Mouse (Mus musculus): ENCODE results near the gene Hist2h2aa2.
A peak's percentile ranks its signal among the peaks of the same experiment; 100 is the strongest.

Hist2h2aa2 gene

DNA sequence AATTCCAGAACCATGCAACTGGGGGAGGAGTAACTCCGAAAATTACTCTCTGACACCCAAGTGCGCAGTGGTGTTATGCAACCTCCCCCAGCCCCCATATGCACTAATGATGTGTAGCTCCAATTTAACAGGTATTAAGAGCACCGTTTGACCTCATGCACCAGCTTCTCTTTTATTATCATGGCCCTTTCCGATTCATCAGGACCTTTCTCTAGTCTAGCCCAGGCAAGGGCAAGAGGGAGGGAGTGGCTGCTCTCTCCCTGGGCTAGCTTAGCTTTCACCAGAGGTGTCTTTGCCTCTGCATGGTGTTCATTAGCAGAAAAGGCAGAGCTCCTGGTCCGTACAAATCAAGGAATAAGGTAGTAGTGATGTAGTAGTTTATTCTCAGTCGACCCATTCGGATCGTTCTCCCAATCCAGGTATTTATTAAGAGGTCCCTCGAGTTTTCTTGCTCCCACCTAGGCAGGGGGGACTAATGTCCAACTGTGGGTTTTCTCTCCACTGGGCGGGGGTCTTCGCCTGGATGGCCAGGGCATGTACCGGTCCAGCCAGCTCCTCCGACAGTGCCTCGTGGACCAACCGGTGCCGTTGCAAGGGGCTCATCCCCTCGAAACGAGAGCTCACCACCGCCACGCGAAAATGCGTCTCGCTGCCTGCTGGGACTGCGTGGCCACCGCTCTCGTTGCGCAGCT, 43.5 kb downstream of the Hist2h2aa2 start:
- DNase-seq = no peak

DNA sequence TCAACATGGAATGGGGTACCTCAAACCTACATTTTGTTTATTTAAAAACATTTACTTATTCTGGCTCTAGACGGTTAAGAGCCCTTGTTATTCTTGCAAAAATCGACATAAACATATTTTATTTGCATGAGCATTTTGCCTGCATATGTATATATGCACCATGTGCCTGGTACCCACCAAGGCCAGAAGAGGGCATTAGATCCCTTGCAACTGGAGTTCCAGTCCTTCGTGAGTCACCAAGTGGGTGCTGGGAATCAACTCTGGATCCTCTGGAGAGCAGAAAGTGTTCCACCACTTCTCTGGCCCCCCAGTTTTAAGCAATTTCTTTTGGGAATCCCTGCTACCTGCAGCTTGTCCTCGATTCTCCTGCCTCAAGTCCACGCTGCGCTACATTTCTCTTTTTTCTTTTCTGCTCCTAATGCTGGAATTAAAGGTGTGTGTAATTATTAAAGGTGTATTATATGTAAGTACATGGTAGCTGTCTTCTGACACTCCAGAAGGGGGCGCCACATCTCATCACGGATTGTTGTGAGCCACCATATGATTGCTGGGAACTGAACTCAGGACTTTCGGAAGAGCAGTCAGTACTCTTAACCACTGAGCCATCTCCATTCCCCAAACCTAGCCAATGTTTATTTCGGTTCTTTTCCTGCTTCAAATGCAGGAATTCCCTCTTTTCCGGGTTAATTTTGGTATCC, 44.3 kb downstream of the Hist2h2aa2 start:
- peak in 1 of 2 experiments; percentile 60 for DNase-seq

DNA sequence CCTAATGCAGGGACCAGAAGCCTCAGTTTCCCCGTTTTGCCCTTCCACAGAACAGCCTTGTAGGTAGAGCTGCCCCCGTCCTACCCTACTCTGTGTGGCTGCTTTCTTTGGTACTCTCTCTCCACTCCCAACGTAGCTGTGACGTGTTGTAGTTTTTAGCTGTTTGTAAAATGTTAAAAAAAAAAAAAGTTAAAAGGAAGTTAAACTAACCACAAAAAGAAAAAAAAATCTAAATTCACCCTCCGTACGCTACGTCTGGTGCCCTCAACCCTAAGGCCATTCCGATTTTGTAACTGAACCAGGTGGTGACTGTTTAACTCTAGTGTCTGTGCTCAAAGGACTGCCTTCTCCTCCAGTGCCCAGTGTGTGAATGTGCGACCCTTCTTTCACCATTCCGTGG, 45.1 kb downstream of the Hist2h2aa2 start:
- no peak for DNase-seq

DNA sequence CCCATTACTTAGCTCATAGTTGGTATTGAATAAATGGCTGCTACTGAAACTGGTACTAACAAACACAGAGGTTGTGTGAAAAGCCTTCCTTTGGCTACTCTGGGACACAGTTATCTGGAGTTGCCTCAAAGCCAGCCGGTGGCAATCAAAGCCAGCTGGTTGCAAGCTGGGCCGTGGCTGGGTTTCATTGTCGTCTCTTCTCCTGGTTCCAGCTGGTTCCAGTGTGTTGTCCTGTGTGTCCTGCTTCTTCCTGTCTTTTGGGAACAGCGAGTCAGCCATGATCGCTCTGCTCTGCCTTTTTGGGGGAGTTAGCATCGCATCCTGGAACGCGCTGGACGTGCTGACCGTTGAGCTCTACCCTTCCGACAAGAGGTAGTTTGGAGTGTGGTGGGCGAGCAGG, 47.1 kb downstream of the Hist2h2aa2 start:
- DNase-seq = no peak

All from cerebellum, postnatal 25 days (tissue).